Mouse (Mus musculus): ENCODE results near the gene Lat.

GRCm38 (mm10) chr7:126411061-126411460, 41.7 kb upstream of the Lat start:
- TF ChIP-seq POLR2A (IDR thresholded peaks at IDR 0.05; ENCODE audit: control insufficient read depth, low read depth, low read length) (no peak), CTCF (IDR thresholded peaks at IDR 0.05; ENCODE audit: control insufficient read depth, insufficient read depth, insufficient replicate concordance, low read depth, low read length) (no peak)
